Mouse (Mus musculus): ENCODE measurements around the gene Mapk14.

GRCm38 (mm10) chr17:28698245-28698644 lies 7.1 kb downstream of the Mapk14 start:
- no peak for TF ChIP-seq CTCF (IDR thresholded peaks at IDR 0.05; ENCODE audit: borderline replicate concordance, insufficient read depth, low read depth, low read length)
- TF ChIP-seq POLR2A (IDR thresholded peaks at IDR 0.05; ENCODE audit: borderline replicate concordance, insufficient read depth, low read length) = no peak
